ENCODE assay signal across 26 mouse cellular contexts in the genomic region with DNA sequence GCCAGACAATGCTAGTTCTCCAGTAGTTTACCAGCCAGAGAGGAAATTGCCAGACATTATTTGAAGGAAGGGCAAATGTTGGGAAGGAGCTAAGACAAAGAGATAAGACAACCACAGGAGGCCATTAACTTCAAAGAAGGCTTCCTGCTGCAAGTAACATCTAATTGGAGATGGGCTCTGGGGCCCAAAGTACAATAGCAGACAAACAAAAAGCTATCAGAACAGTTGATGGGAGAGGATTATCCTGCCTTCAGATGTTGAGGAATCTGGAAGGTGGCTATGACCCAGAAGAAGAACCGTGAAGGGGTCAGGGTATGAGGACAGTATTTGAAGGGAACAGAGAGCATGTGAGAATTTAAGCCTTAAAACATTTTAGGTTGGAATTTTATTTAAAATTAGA.
"Had no signal": no experiment of that assay in that cellular context is flagged by ENCODE, and none has a peak within 500 bp of the region (broad histone marks: within the 10 kb centered on the region; RNA-seq: fewer than 3 reads in every experiment).

No protein-coding gene starts in this region.

- DNase-seq: gastrocnemius, adult 2 months; gastrocnemius, postnatal 10 days; gastrocnemius, postnatal 25 days; heart, adult 18-20 months; heart, postnatal 10 days; heart, postnatal 4 days; kidney, adult 11 months; kidney, adult 2 months; kidney, adult 9 months; kidney, postnatal 14 days; kidney, postnatal 36 days; layer of hippocampus, adult 9-11 months; layer of hippocampus, postnatal 36 days; liver; liver, embryonic 13.5 days had no signal

- H3K4me1 ChIP-seq: heart, embryonic 10.5 days; heart, embryonic 12.5 days; hindbrain, embryonic 10.5 days; hindbrain, embryonic 13.5 days; hindbrain, embryonic 15.5 days; kidney, embryonic 15.5 days; limb, embryonic 10.5 days; limb, embryonic 12.5 days; liver, embryonic 15.5 days had no signal

- H3K4me3 ChIP-seq: gastrocnemius, adult 2 months; heart, embryonic 10.5 days; heart, embryonic 12.5 days; hindbrain, embryonic 10.5 days; hindbrain, embryonic 13.5 days; hindbrain, embryonic 15.5 days; kidney, embryonic 15.5 days; limb, embryonic 10.5 days; limb, embryonic 12.5 days; liver, embryonic 13.5 days; liver, embryonic 15.5 days had no signal

- H3K27ac ChIP-seq: gastrocnemius, adult 2 months; heart, embryonic 10.5 days; hindbrain, embryonic 10.5 days; hindbrain, embryonic 13.5 days; hindbrain, embryonic 15.5 days; hindbrain, postnatal 0 days; kidney, embryonic 15.5 days; kidney, postnatal 0 days; limb, embryonic 10.5 days; limb, embryonic 12.5 days; liver, embryonic 13.5 days; liver, embryonic 15.5 days had no signal

- H3K36me3 ChIP-seq: heart, embryonic 10.5 days; heart, embryonic 12.5 days; hindbrain, embryonic 10.5 days; hindbrain, embryonic 13.5 days; hindbrain, embryonic 15.5 days; kidney, embryonic 15.5 days; limb, embryonic 10.5 days; limb, embryonic 12.5 days; liver, embryonic 13.5 days; liver, embryonic 15.5 days had no signal

- H3K9ac ChIP-seq: heart, embryonic 12.5 days; hindbrain, embryonic 13.5 days; hindbrain, embryonic 15.5 days; kidney, embryonic 15.5 days; limb, embryonic 12.5 days; liver, embryonic 13.5 days; liver, embryonic 15.5 days had no signal

- H3K9me3 ChIP-seq: heart, embryonic 10.5 days; heart, embryonic 12.5 days; hindbrain, embryonic 10.5 days; hindbrain, embryonic 13.5 days; hindbrain, embryonic 15.5 days; kidney, embryonic 15.5 days; limb, embryonic 10.5 days; limb, embryonic 12.5 days; liver, embryonic 13.5 days; liver, embryonic 15.5 days had no signal
